Mouse (Mus musculus): Measurements from ENCODE around the gene Efna5. TPM values are rescaled to one million over a fixed set of nuclear protein-coding genes. Genes with fewer than 3 reads are reported as not detected.

The Efna5 gene
- polyA plus RNA-seq, 2 experiments from 2014 or later: 0.19 TPM; not detected in 1

DNA sequence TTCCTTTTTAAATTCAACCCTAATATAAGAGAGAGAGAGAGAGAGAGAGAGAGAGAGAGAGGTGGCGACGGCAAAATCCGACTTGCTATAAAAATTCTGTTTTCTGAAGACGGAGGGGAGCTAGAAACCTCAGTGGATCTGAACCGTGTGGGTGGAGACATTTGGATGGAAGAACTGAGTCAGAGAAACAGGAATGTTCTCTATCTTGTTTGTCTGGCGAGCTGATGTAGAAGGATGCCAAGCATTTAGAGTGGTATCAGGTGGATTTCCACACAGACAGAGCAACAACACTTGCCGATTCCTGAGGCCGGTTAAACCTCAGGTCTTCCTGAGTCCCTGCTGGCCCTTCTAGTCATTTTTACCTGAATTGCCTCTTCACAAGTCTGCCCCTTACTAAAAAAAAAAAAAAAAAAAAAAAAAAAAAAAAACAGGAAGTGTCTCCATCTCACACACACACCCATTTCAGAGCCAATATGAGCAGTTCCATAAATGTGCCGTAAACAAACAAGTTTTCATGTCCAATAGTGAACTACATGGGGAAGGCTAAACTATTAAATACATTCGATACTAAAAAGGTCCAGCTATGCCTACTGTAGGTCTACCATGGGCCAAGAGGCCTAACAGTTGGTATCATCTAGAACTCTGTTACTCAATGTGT is 231.7 kb downstream of the Efna5 start:
- no peak for ATAC-seq

GRCm38 (mm10) chr17:62646836-62647235 is 234.3 kb downstream of the Efna5 start:
- ATAC-seq: no peak

GRCm38 (mm10) chr17:62642447-62643145 is 238.5 kb downstream of the Efna5 start:
- ATAC-seq: no peak

- no peak for ATAC-seq
Observed at GRCm38 (mm10) chr17:62640654-62641053, 240.5 kb downstream of the Efna5 start.

GRCm38 (mm10) chr17:62636896-62637295 is 244.2 kb downstream of the Efna5 start:
- no peak for ATAC-seq

DNA sequence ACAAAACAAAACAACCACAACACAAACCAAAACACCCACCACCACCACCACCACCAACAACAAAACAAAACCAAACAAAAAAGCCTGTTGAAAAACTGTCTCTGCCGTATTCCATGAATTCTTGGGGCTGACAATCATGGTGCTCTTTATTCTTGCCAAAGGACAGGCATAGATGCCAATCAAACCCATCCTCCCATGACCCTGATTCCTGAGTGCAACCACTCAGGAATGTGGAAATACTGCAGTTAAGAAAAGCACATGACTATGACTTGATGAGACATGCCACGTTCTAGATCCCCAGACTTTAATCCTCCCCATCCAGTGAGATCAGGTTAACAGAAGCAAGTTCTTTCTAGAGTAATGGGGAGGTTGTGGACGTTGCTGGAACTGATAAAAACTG is 246.2 kb downstream of the Efna5 start:
- no peak for ATAC-seq

- no peak for ATAC-seq
Observed at GRCm38 (mm10) chr17:62628474-62628873, 252.6 kb downstream of the Efna5 start.

DNA sequence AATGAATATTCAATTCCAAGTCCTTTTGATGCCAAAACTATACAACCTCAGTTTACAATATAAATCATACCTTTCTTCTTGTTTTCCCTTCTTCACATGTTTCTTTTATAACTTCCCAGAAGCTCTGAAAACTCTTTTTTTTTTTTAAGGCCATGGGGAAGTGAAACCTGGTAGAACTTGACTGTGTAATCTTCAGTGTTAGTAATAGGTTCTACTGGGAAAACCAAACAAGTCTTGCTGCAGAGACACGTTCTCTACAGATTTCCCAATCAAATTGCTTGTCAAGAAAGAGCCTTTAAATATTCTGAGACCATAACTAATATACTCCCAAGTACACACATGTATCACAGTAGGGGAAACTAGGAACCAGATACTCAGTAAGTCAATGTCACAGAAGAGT is 253.6 kb downstream of the Efna5 start:
- ATAC-seq: no peak

- no peak for ATAC-seq
Observed at GRCm38 (mm10) chr17:62625646-62626020, 255.5 kb downstream of the Efna5 start.

DNA sequence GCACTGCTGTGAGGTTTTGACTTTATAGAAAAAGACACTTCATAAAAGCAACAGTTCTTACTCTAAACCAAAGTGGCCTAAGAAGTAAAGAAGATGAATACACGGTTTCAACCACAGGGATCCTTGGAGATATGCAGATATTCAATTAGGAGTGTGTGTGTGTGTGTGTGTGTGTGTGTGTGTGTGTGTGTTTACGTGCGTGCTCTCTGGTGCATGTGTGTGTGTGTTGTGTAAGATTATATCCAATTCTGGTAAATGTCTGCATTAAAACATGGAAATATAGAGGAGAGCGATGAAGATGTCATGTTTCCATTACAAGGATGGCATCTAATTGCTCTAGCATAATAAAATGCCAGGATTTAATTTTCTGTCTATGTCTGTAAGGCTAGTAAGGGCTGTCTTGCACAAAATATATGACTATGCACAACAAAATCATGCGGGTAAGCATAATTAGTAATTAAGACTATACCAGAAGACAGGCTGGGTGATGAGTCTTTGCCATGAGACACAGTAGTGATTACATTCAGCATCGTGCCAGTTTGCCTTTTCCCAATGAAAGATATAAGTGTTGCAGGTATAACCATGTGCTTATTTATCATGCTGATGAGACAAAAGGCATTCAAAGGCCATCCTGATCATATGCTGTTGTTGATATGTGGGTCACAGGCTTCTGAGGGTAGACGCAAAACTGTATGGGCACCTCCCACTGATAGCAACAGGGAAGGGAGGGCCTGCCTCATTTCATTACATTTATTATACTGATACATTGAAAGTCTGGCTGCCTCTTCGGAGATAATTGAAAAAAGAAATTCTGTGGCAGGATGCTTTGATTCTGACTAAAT is 256.1 kb downstream of the Efna5 start:
- ATAC-seq: no peak

DNA sequence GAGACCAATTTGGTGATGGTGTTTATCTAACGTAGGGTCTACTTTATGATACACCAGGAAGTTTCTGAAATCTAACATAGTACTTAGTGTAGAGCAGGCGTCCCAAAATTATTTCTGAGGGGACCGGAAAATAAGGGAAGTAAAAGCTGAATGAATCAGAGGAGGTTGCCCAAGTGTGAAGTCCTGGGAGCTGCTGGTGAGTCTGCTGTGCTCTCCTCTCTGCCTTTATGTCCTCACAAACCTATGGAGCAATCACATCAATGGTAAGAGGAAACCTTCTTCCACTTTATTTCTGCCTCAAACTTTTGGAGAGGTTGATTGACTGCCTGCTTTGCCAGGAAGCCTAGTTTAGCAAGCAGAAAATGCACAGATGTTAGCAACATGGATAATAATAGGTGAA is 257.9 kb downstream of the Efna5 start:
- ATAC-seq: no peak

DNA sequence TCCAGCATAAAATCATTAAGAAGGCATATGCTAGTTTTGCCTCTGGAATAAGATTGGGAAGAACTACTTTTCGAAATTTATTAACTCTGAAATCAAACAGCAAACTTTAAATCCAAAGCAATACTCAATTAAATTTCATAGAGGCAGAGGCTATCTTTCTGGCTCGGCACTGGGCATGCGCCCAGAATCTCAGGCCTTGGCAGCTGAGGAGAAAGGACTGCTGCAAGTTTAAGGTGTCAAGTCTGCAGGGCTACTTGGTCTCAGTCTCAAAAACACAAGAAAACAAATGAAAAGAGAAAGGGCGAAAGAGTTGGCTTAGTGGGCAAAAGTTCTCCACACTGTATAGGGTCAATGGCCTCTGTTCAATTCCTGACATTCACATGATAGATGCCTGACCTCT is 258.6 kb downstream of the Efna5 start:
- no peak for ATAC-seq

- no peak for ATAC-seq
Observed at GRCm38 (mm10) chr17:62615159-62615558, 266.0 kb downstream of the Efna5 start.

GRCm38 (mm10) chr17:62614708-62615107 is 266.4 kb downstream of the Efna5 start:
- no peak for ATAC-seq

- no peak for ATAC-seq
Observed at GRCm38 (mm10) chr17:62614237-62614636, 266.9 kb downstream of the Efna5 start.

DNA sequence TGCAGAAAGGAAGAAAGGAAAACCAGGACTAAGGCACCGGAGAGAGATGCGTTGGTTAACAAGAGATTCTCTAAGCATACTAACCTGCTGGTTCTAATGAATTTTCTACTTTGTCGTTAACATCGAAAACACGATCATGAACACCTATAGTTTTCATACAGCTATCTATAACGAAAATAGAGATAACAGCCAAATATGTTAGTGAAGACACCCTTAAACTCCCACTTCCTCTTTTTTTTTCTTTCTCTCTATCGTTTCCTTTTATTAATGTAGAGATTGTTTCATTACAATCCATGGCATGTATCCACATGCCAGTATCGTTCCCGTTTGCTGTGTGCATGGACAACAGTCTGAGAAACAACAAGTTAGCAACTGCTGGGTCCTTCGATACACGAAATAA is 267.9 kb downstream of the Efna5 start:
- no peak for ATAC-seq

DNA sequence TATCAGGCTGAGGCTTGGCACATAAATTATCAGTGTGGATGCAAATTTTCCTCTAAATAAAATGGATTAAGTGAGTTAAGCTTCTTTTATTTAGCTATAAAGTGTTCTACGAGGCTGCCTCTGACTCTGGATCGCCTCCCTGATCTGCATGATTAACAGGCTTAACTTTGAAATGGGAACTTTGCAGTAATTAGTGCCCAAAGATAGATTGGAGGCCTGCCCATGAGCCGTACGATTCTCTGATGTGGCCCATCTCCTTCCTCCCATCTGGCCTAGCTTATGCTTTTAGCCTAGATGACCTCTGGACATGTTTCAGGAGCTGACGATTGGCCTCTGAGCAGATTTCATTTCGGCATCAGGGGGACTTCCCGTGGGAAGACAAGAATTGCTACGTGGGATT is 273.0 kb downstream of the Efna5 start:
- no peak for ATAC-seq

DNA sequence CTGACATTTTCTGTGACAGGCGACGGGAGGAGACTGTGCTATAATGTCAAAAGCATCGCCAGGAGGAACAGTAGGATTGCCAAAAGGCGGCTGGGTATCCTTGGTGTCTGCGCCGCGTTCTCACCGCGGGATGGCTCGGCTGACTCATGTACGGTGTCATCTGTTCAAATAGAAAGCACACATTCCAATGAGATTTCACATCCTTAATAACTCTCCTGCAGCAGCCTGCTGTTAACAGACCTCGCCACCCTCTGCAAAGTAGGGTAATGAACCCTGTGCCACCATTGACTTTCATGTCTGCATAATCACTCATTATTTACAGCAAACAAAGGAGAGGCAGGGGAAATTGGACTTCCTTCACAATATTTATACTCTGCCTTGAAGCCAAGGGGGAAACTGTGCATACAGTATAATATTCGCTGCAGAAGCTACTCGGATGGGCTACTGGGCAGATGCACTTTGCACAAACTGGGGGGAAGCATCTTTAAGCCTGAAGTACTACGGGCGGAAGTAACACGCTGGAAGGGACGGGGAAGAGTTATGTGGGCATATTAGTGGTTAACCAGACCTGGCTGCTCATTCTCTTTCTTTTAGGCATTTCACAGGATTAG is 273.7 kb downstream of the Efna5 start:
- ATAC-seq: no peak

GRCm38 (mm10) chr17:62606681-62607080 is 274.4 kb downstream of the Efna5 start:
- no peak for ATAC-seq

GRCm38 (mm10) chr17:62604309-62604708 is 276.8 kb downstream of the Efna5 start:
- ATAC-seq: no peak

GRCm38 (mm10) chr17:62603604-62604003 is 277.5 kb downstream of the Efna5 start:
- no peak for ATAC-seq

GRCm38 (mm10) chr17:62598716-62599490 is 282.2 kb downstream of the Efna5 start:
- ATAC-seq: no peak

Measured in activated CD4-positive, CD25-positive, alpha-beta regulatory T cell, adult 4 months (primary cell).